Mouse (Mus musculus): ENCODE results near the gene Pld4. TPM values are rescaled to one million over a fixed set of nuclear protein-coding genes. Genes with fewer than 3 reads are reported as not detected.
A peak's percentile ranks its signal among the peaks of the same experiment; 100 is the strongest.

Gene Pld4
- polyA plus RNA-seq, 1 experiment from 2014 or later, result 0.15 TPM

GRCm38 (mm10) chr12:112791026-112791425 lies 30.6 kb downstream of the Pld4 start:
- DNase-seq (ENCODE audit: low read depth, low spot score), result no peak
- in situ Hi-C loops (cut with MboI; ENCODE audit: low pct_unique_long_range_greater_than_20kb), result no loop called here
- ChIA-PET POLR2A (no interaction called here), CTCF (no interaction called here)
- no peaks in the 10 kb centered on the region for H3K27me3 ChIP-seq
- TF ChIP-seq CTCF (IDR thresholded peaks at IDR 0.05), result no peak
- no peak for ATAC-seq

- ChIA-PET POLR2A (no interaction called here), CTCF (interaction anchor here (1.3 to 1.6 kb wide), 2 partner anchors 51 to 69 kb away, joined by 3 read pairs; no protein-coding TSS in a partner anchor)
- TF ChIP-seq CTCF (IDR thresholded peaks at IDR 0.05), result no peak
- no peaks in the 10 kb centered on the region for H3K27me3 ChIP-seq
- in situ Hi-C loops (cut with MboI; ENCODE audit: low pct_unique_long_range_greater_than_20kb), result no loop called here
- no peak for ATAC-seq
- DNase-seq (ENCODE audit: low read depth, low spot score), result no peak
Observed at GRCm38 (mm10) chr12:112793601-112794355, 33.3 kb downstream of the Pld4 start.

GRCm38 (mm10) chr12:112794356-112794816 lies 33.9 kb downstream of the Pld4 start:
- H3K27me3 ChIP-seq, result no peaks in the 10 kb centered on the region
- in situ Hi-C loops (cut with MboI; ENCODE audit: low pct_unique_long_range_greater_than_20kb), result no loop called here
- no peak for TF ChIP-seq CTCF (IDR thresholded peaks at IDR 0.05)
- ATAC-seq, result no peak
- ChIA-PET POLR2A (no interaction called here), CTCF (interaction anchor here (1.3 to 1.6 kb wide), 2 partner anchors 50 to 70 kb away, joined by 3 read pairs; no protein-coding TSS in a partner anchor)
- DNase-seq (ENCODE audit: low read depth, low spot score), result no peak

- POLR2A ChIA-PET, result no interaction called here
Observed at GRCm38 (mm10) chr12:112794998-112795397, 34.5 kb downstream of the Pld4 start.

GRCm38 (mm10) chr12:112795466-112796104 lies 35.1 kb downstream of the Pld4 start:
- CTCF ChIA-PET, result interaction anchor here (1.3 to 2.2 kb wide), 3 partner anchors 48 to 71 kb away, joined by 3 to 8 read pairs (median 3); no protein-coding TSS in a partner anchor
- in situ Hi-C loops (cut with MboI; ENCODE audit: low pct_unique_long_range_greater_than_20kb), result loop anchor here (5.0 kb wide), 2 partner anchors 47 to 48 kb away; no protein-coding TSS in a partner anchor
- POLR2A ChIA-PET, result no interaction called here
- no peak for TF ChIP-seq CTCF (IDR thresholded peaks at IDR 0.05)
- no peaks in the 10 kb centered on the region for H3K27me3 ChIP-seq
- ATAC-seq (peak; percentile 18), DNase-seq (ENCODE audit: low read depth, low spot score) (no peak)

More at GRCm38 (mm10) chr12:112794998-112795397, 34.5 kb downstream of the Pld4 start:
- no peaks in the 10 kb centered on the region for H3K27me3 ChIP-seq
- ATAC-seq (no peak), DNase-seq (ENCODE audit: low read depth, low spot score) (no peak)
- no peak for TF ChIP-seq CTCF (IDR thresholded peaks at IDR 0.05)
- CTCF ChIA-PET, result interaction anchor here (1.3 to 2.2 kb wide), 3 partner anchors 48 to 71 kb away, joined by 3 to 8 read pairs (median 3); no protein-coding TSS in a partner anchor
- in situ Hi-C loops (cut with MboI; ENCODE audit: low pct_unique_long_range_greater_than_20kb), result loop anchor here (5.0 kb wide), 2 partner anchors 47 to 48 kb away; no protein-coding TSS in a partner anchor

GRCm38 (mm10) chr12:112796551-112797510 lies 36.4 kb downstream of the Pld4 start:
- ChIA-PET CTCF (interaction anchor here (1.1 to 2.2 kb wide), 5 partner anchors 19 to 50 kb away, joined by 3 to 8 read pairs (median 5); partner anchors contain the start of gene Pld4), POLR2A (interaction anchor here (1.1 to 1.2 kb wide), 2 partner anchors 50 to 54 kb away, joined by 3 to 4 read pairs; no protein-coding TSS in a partner anchor)
- H3K27me3 ChIP-seq, result no peaks in the 10 kb centered on the region
- in situ Hi-C loops (cut with MboI; ENCODE audit: low pct_unique_long_range_greater_than_20kb), result loop anchor here (5.0 kb wide), 2 partner anchors 45 to 50 kb away; no protein-coding TSS in a partner anchor
- ATAC-seq, result no peak
- TF ChIP-seq CTCF (IDR thresholded peaks at IDR 0.05), result no peak
- DNase-seq (ENCODE audit: low read depth, low spot score), result no peak

- POLR2A ChIA-PET, result interaction anchor here (1.1 to 1.2 kb wide), 2 partner anchors 51 to 55 kb away, joined by 3 to 4 read pairs; no protein-coding TSS in a partner anchor
- TF ChIP-seq CTCF (IDR thresholded peaks at IDR 0.05), result no peak
Observed at GRCm38 (mm10) chr12:112797672-112798331, 37.3 kb downstream of the Pld4 start.

GRCm38 (mm10) chr12:112798332-112798681 lies 37.9 kb downstream of the Pld4 start:
- ATAC-seq, result no peak
- in situ Hi-C loops (cut with MboI; ENCODE audit: low pct_unique_long_range_greater_than_20kb), result loop anchor here (5.0 kb wide), 2 partner anchors 44 to 51 kb away; no protein-coding TSS in a partner anchor
- no peak for TF ChIP-seq CTCF (IDR thresholded peaks at IDR 0.05)
- CTCF ChIA-PET, result interaction anchor here (0.8 to 1.8 kb wide), 4 partner anchors 11 to 45 kb away, joined by 3 to 7 read pairs (median 4); partner anchors contain the start of genes Cdca4 and Clba1
- POLR2A ChIA-PET, result no interaction called here
- no peaks in the 10 kb centered on the region for H3K27me3 ChIP-seq
- DNase-seq (ENCODE audit: low read depth, low spot score), result no peak

More at GRCm38 (mm10) chr12:112797672-112798331, 37.3 kb downstream of the Pld4 start:
- H3K27me3 ChIP-seq, result no peaks in the 10 kb centered on the region
- peak; percentile 59 for ATAC-seq
- CTCF ChIA-PET, result interaction anchor here (0.8 to 1.8 kb wide), 5 partner anchors 11 to 46 kb away, joined by 3 to 7 read pairs (median 4); partner anchors contain the start of genes Cdca4 and Clba1
- no peak for DNase-seq (ENCODE audit: low read depth, low spot score)
- in situ Hi-C loops (cut with MboI; ENCODE audit: low pct_unique_long_range_greater_than_20kb), result loop anchor here (5.0 kb wide), 2 partner anchors 44 to 51 kb away; no protein-coding TSS in a partner anchor

GRCm38 (mm10) chr12:112798716-112799115 lies 38.3 kb downstream of the Pld4 start:
- H3K27me3 ChIP-seq, result no peaks in the 10 kb centered on the region
- no peak for ATAC-seq
- in situ Hi-C loops (cut with MboI; ENCODE audit: low pct_unique_long_range_greater_than_20kb), result loop anchor here (5.0 kb wide), 2 partner anchors 44 to 51 kb away; no protein-coding TSS in a partner anchor
- no peak for DNase-seq (ENCODE audit: low read depth, low spot score)
- no peak for TF ChIP-seq CTCF (IDR thresholded peaks at IDR 0.05)
- ChIA-PET POLR2A (no interaction called here), CTCF (interaction anchor here (0.8 to 1.7 kb wide), 2 partner anchors 11 to 30 kb away, joined by 3 to 4 read pairs; partner anchors contain the start of genes Cdca4 and Clba1)

All from Patski (cell line).